Mouse (Mus musculus): Measurements from ENCODE around the gene Angptl7.

DNA sequence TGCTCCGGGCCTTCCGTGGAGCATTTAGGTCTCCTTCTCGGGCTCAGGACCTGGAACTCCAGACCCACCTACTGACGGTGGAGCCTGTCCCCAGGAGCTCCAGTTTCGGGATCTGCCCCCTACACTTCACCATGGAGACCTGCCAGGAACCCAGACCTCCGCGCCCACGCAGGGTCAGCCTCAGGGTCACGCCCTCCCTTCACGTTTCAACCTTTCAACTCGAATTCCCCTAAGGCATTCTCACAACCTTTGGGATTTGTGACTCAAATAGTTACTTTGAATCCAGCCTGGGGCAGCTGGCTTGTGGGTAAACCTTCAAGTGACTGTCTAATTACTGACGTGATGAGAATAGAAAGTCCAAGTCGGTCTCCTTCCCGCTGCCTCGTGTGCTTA, 51.4 kb downstream of the Angptl7 start:
- no peak for TF ChIP-seq TAL1 (IDR thresholded peaks at IDR 0.05; ENCODE audit: low read length)
- no peak for TF ChIP-seq GATA1 (IDR thresholded peaks at IDR 0.05; ENCODE audit: low read length)
